Mouse (Mus musculus): ENCODE results near the gene Olfr476.
"Not testable (repeated sequence)": the region's sequence is repeated elsewhere in the genome, so short reads cannot be mapped to it uniquely, and the experiment has no call there.

The Olfr476 gene

DNA sequence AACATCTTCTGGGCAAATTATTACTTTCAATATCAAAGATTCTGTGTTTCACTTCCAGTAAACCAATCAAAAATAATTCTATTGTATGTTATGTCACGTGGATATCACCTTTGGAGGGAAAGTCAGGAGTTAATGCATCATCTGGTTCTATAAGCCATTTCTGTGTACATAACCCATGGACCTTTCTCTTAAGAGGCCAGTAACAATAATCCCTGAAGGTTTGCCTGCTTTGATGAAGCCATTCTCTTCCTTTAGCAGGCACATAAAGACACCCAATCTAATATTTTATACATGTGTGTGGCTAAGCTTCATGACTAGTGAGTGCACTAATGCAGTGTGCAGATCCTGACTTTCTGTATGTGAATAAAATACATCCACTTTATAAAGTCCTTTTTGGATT is at the start of gene Olfr476:
Gene Olfr476, plus strand, starts transcription at position 301 of the 400 bp plus-strand sequence.
- DNase-seq (ENCODE audit: low spot score in 2 of 2), result no peak

DNA sequence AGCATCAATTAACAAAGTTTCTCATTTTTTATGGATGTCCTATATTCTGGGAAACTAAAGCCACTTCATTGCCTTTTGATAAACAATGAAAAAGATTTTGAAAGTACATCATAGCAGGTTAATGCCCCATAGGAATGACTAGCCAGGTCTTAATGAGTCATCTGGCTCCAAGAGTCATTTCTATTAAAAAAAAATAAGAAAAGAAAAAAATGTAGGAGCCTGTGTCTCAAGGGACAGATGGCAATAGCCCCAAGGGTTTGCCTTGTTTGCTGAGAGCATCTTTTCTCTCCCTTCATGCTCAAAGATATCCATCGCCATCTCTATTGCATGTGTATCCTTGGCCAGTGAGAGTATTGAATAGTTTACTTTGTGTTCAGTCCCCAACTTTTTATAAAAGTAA is 34.5 kb upstream of the Olfr476 start, which contains the start of gene Olfr473:
Gene Olfr473, plus strand, starts transcription at position 301 of the 400 bp plus-strand sequence.
- DNase-seq (ENCODE audit: low spot score in 2 of 2), result no peak

DNA sequence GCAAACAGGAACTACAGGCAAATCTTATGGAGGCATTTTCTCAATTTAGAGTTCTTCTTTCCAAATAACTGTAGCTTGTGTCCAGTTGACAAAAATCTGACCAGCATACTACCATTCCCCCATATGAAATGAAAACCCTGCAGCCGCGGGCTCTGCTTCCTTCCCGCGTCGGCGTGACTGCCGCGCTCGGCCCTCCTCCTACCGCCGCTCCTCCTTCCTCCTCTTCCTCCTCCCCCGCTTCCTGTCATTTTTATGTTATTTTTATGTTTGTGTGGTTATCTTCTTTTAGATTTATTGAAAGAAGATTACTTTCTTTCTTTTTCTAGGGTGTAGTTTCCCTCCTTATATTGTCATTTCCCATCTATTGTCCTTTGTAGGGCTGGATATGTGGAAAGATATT is 12.1 kb upstream of the Olfr476 start:
- not testable (repeated sequence) for DNase-seq (ENCODE audit: low spot score in 2 of 2)

DNA sequence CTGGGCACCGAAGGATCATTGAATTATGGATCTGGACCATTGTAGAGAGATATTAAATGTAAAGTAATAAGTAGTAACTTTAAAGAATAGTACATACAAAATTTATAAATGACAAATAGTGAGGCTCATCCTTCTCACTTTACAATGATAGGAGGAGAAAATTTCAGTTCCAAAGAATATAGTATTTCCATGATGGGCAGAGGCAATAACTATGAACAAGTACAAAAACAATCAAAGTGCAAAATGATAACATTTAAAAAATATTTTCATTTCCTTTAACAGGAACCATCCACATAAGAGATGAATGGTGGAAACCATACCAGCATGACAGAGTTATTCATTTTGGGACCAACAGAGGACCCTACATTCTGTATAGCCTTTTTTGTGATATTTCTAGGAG is 10.3 kb upstream of the Olfr476 start, which contains the start of gene Olfr474:
Gene Olfr474, plus strand, starts transcription at position 301 of the 400 bp plus-strand sequence.
- no peak for DNase-seq (ENCODE audit: low spot score in 2 of 2)

DNA sequence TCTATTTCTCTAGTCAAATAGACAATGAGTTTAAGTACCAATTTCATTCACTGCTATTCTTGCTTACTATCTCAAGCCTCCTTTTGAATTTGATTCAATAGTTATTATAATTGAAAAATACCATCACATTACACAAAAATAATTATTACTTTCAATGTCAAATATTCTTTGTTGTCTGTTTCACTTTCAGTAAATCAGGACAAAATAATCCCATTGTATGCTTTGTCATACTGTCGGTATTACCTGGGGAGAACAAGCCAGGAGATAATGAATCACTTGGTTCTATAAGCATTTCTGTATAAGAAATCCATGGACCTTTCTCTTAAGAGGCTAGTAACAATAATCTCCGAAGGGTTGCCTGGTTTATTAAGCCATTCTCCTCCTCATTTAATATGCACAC is 21.8 kb downstream of the Olfr476 start, which contains the start of gene Olfr477:
Gene Olfr477, plus strand, starts transcription at position 301 of the 400 bp plus-strand sequence.
- no peak for DNase-seq (ENCODE audit: low spot score in 2 of 2)

DNA sequence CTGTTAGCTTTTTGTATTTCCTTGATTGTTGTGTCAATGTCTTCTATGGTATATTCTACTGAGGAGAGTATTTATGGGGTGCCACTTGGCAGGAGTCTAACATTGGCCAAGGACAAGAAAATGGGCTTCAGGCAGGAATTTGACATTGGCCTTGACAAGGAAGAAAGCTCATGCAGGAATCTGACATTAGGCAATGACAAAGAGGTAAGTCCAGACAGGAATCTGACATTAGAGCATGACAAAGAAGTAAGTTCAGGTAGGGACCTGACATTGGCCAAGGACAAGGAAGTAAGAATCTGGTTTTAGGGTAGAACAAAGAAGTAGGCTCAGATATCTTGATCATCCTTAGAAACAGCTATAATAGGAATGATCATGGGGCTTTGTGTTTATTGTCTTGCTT is 49.7 kb downstream of the Olfr476 start:
- DNase-seq (ENCODE audit: low spot score in 2 of 2), result not testable (repeated sequence)
